Mouse (Mus musculus) megakaryocyte-erythroid progenitor cell, adult 5-6 weeks (primary cell): ENCODE measurements at regions not wholly inside any gene's neighbourhood (a gene's known extent, or its start where the extent isn't known, plus 50 kb on each side); places are given as distances from the start of the nearest gene placed in this dataset.
A peak's percentile ranks its signal among the peaks of the same experiment; 100 is the strongest.

Experiments used
- ATAC-seq: replicated peaks from 2 replicates; pipeline ENCODE4 v1.8.0; 2016; ENCODE audit warnings: mild to moderate bottlenecking, inconsistent platforms; ENCODE audit not compliant: severe bottlenecking, poor library complexity, low FRiP score, low TSS enrichment

GRCm38 (mm10) chr14:98750766-98751165 is 243.4 kb downstream of the Rpl36a-ps1 start:
- no peak for ATAC-seq

- peak; percentile 96 for ATAC-seq
Observed at GRCm38 (mm10) chr14:98749086-98750027, 244.8 kb downstream of the Rpl36a-ps1 start.

GRCm38 (mm10) chr14:98747159-98747775 is 246.9 kb downstream of the Rpl36a-ps1 start:
- no peak for ATAC-seq

- peak; percentile 67 for ATAC-seq
Observed at GRCm38 (mm10) chr14:98730375-98730774, 263.7 kb downstream of the Rpl36a-ps1 start.

GRCm38 (mm10) chr14:98728863-98729262 is 265.3 kb downstream of the Rpl36a-ps1 start:
- ATAC-seq, result no peak

- ATAC-seq, result peak; percentile 77
Observed at GRCm38 (mm10) chr14:98722481-98722880, 271.6 kb downstream of the Rpl36a-ps1 start.

GRCm38 (mm10) chr14:98721033-98721432 is 273.1 kb downstream of the Rpl36a-ps1 start:
- ATAC-seq, result no peak

GRCm38 (mm10) chr14:98708045-98708444 is 286.1 kb downstream of the Rpl36a-ps1 start:
- ATAC-seq, result no peak

- ATAC-seq, result no peak
Observed at GRCm38 (mm10) chr14:98707574-98707973, 286.5 kb downstream of the Rpl36a-ps1 start.

GRCm38 (mm10) chr14:98703289-98703688 is 290.8 kb downstream of the Rpl36a-ps1 start:
- ATAC-seq, result no peak

- ATAC-seq, result no peak
Observed at GRCm38 (mm10) chr14:98656533-98656932, 337.6 kb downstream of the Rpl36a-ps1 start.

GRCm38 (mm10) chr14:98654191-98654809 is 339.8 kb downstream of the Rpl36a-ps1 start:
- ATAC-seq, result no peak

GRCm38 (mm10) chr14:98651221-98651620 is 342.9 kb downstream of the Rpl36a-ps1 start:
- no peak for ATAC-seq

GRCm38 (mm10) chr14:98650520-98650919 is 343.6 kb downstream of the Rpl36a-ps1 start:
- ATAC-seq, result no peak

- ATAC-seq, result no peak
Observed at GRCm38 (mm10) chr14:98647614-98648013, 346.5 kb downstream of the Rpl36a-ps1 start.

- ATAC-seq, result no peak
Observed at GRCm38 (mm10) chr14:98643756-98644155, 350.4 kb downstream of the Rpl36a-ps1 start.

- ATAC-seq, result no peak
Observed at GRCm38 (mm10) chr14:98642661-98643331, 351.3 kb downstream of the Rpl36a-ps1 start.

GRCm38 (mm10) chr14:98629026-98629425 is 365.1 kb downstream of the Rpl36a-ps1 start:
- peak; percentile 67; the same call in 1 of the 2 replicates for ATAC-seq

GRCm38 (mm10) chr14:98626476-98626875 is 367.6 kb downstream of the Rpl36a-ps1 start:
- no peak for ATAC-seq

GRCm38 (mm10) chr14:98625867-98626266 is 368.3 kb downstream of the Rpl36a-ps1 start:
- no peak for ATAC-seq
